Mouse (Mus musculus): ENCODE measurements at regions not wholly inside any gene's neighbourhood (a gene's known extent, or its start where the extent isn't known, plus 50 kb on each side); places are given as distances from the start of the nearest gene placed in this dataset.

DNA sequence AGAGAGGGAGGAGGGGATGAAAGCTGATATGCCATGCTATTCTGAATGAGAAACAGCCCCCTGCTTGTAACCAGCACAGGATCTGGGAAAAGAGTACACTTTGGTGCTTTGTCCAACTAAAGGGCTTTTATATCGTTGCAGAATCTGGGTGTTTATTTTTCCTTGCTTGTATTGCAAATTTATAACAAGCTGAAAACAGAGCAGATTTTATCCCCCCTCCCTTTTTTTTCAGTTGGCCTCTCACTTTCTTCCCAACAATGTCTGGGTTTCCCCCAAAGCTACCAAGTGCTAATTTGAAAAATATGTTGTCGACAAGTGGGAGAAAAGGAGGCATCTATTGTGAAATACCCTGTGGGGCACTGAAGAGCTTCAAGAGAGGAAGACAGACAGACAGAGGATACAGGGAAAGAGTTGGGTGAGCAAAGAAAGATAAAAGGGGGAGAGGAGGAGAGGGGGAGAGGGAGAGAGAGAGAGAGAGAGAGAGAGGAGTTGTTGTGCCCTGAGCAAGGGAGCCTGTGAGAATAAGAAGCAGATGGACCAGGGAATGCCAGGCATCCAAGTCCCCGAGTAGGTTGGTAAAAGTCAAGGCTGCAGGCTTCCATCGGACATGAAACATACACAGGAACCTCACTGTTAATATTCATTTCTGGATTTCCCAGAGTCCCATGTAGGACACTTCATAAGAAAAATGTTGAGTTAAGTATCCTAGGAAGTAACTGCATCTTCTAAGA lies 269.5 kb downstream of the Tmem38b start:
- ATAC-seq (replicated peaks; ENCODE audit: low FRiP score, low read depth) (no peak), DNase-seq (ENCODE audit: low spot score) (no peak)
- TF ChIP-seq CTCF (IDR thresholded peaks at IDR 0.05; ENCODE audit: low read depth): no peak
- 71% methylated on average over 4 of the region's 4 CpGs for WGBS
- Histone ChIP-seq H3K9me3 (replicated peaks; ENCODE audit: low read length) (no peaks in the 10 kb centered on the region), H3K9ac (ENCODE audit: low read depth, low read length) (no peak overlapping the region), H3K4me3 (replicated peaks; ENCODE audit: low read depth, low read length) (no peak overlapping the region), H3K27me3 (ENCODE audit: insufficient read depth, low read length) (no peaks in the 10 kb centered on the region), H3K4me2 (ENCODE audit: low read length) (no peak overlapping the region), H3K4me1 (replicated peaks; ENCODE audit: insufficient read depth, low read length) (no peaks in the 10 kb centered on the region), H3K36me3 (ENCODE audit: insufficient read depth, low read length) (no peaks in the 10 kb centered on the region), H3K27ac (no peak overlapping the region)

DNA sequence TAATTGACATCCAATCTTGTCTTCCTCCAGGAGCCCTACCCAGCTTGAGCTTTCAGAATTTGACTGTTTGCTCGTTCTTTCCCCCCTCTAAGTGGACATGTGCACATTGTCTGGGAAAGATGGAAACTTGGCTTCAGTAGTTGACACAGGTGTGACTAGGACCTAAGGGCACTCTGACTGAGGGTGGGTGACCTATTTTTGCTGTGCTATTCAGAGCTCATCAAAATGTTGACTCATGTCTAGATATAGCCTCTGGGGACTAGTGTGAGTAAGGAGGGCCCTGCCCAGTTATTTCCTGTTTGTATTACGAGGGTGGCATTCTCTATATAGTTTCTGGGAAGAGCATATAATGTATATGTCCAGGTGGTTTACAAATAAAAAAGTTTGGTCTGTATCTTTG lies 271.7 kb downstream of the Tmem38b start:
- Histone ChIP-seq H3K4me1 (replicated peaks; ENCODE audit: insufficient read depth, low read length) (no peaks in the 10 kb centered on the region), H3K4me3 (replicated peaks; ENCODE audit: low read depth, low read length) (no peak overlapping the region), H3K4me2 (ENCODE audit: low read length) (no peak overlapping the region), H3K36me3 (ENCODE audit: insufficient read depth, low read length) (no peaks in the 10 kb centered on the region), H3K9me3 (replicated peaks; ENCODE audit: low read length) (no peaks in the 10 kb centered on the region), H3K9ac (ENCODE audit: low read depth, low read length) (no peak overlapping the region), H3K27me3 (ENCODE audit: insufficient read depth, low read length) (no peaks in the 10 kb centered on the region), H3K27ac (no peak overlapping the region)
- ATAC-seq (replicated peaks; ENCODE audit: low FRiP score, low read depth): no peak
- WGBS: 74% methylated on average over 2 of the region's 2 CpGs
- DNase-seq (ENCODE audit: low spot score): no peak
- no peak for TF ChIP-seq CTCF (IDR thresholded peaks at IDR 0.05; ENCODE audit: low read depth)

DNA sequence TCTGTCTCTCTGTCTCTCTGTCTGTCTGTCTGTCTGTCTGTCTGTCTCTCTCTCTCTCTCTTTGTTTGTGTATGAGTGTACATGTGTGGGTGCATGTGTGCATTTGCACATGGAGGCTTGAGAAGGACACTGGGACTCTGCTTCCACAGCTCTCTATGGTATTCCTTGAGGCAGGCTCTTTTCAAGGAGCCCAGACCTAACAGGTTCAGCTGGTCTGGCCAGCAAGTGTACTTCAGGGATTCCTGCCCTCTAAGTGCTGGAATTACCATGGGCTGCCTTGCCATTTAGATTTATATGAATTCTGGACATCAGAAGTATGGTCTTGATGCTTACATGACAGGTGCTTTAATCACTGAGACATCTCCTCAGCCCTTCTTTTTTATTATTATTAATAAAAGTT lies 274.4 kb downstream of the Tmem38b start:
- no peak for DNase-seq (ENCODE audit: low spot score)
- H3K36me3 ChIP-seq (ENCODE audit: insufficient read depth, low read length): no peaks in the 10 kb centered on the region
- no peak overlapping the region for H3K4me3 ChIP-seq (replicated peaks; ENCODE audit: low read depth, low read length)
- H3K9ac ChIP-seq (ENCODE audit: low read depth, low read length): no peak overlapping the region
- no peak overlapping the region for H3K27ac ChIP-seq
- H3K27me3 ChIP-seq (ENCODE audit: insufficient read depth, low read length): no peaks in the 10 kb centered on the region
- no peak for ATAC-seq (replicated peaks; ENCODE audit: low FRiP score, low read depth)
- H3K4me1 ChIP-seq (replicated peaks; ENCODE audit: insufficient read depth, low read length): no peaks in the 10 kb centered on the region
- no peaks in the 10 kb centered on the region for H3K9me3 ChIP-seq (replicated peaks; ENCODE audit: low read length)
- no peak for TF ChIP-seq CTCF (IDR thresholded peaks at IDR 0.05; ENCODE audit: low read depth)
- H3K4me2 ChIP-seq (ENCODE audit: low read length): no peak overlapping the region

DNA sequence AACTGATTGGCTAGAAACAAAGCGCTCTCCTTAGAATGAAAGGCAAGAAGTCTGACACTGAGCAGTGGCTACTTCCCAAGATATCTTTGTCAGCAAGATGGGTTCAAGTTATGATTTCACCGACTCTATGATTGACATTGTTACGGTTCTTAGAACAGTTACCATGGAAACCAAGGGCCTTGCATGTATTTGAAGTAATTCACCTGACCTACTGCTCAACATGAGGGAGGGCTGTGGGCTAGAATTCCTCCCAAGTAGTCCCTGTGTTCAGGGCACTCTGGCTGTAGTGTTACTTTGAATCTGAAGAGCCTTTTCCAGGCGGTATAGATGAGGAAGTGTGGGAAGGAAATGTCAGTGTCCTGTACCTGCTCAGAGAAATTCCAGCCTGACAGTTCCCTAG lies 281.1 kb downstream of the Tmem38b start:
- no peak overlapping the region for H3K4me3 ChIP-seq (replicated peaks; ENCODE audit: low read depth, low read length)
- H3K9ac ChIP-seq (ENCODE audit: low read depth, low read length): no peak overlapping the region
- no peak for TF ChIP-seq CTCF (IDR thresholded peaks at IDR 0.05; ENCODE audit: low read depth)
- no peak overlapping the region for H3K4me2 ChIP-seq (ENCODE audit: low read length)
- no peaks in the 10 kb centered on the region for H3K9me3 ChIP-seq (replicated peaks; ENCODE audit: low read length)
- H3K36me3 ChIP-seq (ENCODE audit: insufficient read depth, low read length): no peaks in the 10 kb centered on the region
- no peak overlapping the region for H3K27ac ChIP-seq
- no peak for ATAC-seq (replicated peaks; ENCODE audit: low FRiP score, low read depth)
- WGBS: 65% methylated on average over 4 of the region's 4 CpGs
- DNase-seq (ENCODE audit: low spot score): no peak
- H3K27me3 ChIP-seq (ENCODE audit: insufficient read depth, low read length): no peaks in the 10 kb centered on the region
- H3K4me1 ChIP-seq (replicated peaks; ENCODE audit: insufficient read depth, low read length): no peaks in the 10 kb centered on the region

DNA sequence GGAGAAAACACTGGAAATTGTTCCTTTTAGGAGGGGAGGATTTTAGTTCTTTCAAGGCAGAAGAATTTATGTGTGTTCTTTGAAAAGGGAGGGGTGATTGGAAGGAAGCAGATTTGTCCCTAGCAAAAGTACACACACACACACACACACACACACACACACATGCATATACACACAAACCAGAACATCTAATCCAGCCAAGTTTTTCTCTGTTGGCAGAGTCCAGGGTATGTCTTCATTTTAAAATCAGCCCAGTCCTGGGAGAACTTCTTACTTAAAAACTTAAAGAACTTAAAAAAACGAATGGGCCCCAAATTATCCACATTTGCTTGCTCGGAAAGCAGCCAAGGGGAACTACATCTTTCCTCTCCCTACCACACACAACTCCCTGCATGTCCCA lies 290.5 kb downstream of the Tmem38b start:
- H3K4me2 ChIP-seq (ENCODE audit: low read length): no peak overlapping the region
- no peaks in the 10 kb centered on the region for H3K4me1 ChIP-seq (replicated peaks; ENCODE audit: insufficient read depth, low read length)
- no peaks in the 10 kb centered on the region for H3K9me3 ChIP-seq (replicated peaks; ENCODE audit: low read length)
- no peak overlapping the region for H3K9ac ChIP-seq (ENCODE audit: low read depth, low read length)
- H3K4me3 ChIP-seq (replicated peaks; ENCODE audit: low read depth, low read length): no peak overlapping the region
- 52% methylated on average over 2 of the region's 2 CpGs for WGBS
- no peaks in the 10 kb centered on the region for H3K27me3 ChIP-seq (ENCODE audit: insufficient read depth, low read length)
- no peak for DNase-seq (ENCODE audit: low spot score)
- TF ChIP-seq CTCF (IDR thresholded peaks at IDR 0.05; ENCODE audit: low read depth): no peak
- H3K36me3 ChIP-seq (ENCODE audit: insufficient read depth, low read length): no peaks in the 10 kb centered on the region
- no peak for ATAC-seq (replicated peaks; ENCODE audit: low FRiP score, low read depth)
- no peak overlapping the region for H3K27ac ChIP-seq

DNA sequence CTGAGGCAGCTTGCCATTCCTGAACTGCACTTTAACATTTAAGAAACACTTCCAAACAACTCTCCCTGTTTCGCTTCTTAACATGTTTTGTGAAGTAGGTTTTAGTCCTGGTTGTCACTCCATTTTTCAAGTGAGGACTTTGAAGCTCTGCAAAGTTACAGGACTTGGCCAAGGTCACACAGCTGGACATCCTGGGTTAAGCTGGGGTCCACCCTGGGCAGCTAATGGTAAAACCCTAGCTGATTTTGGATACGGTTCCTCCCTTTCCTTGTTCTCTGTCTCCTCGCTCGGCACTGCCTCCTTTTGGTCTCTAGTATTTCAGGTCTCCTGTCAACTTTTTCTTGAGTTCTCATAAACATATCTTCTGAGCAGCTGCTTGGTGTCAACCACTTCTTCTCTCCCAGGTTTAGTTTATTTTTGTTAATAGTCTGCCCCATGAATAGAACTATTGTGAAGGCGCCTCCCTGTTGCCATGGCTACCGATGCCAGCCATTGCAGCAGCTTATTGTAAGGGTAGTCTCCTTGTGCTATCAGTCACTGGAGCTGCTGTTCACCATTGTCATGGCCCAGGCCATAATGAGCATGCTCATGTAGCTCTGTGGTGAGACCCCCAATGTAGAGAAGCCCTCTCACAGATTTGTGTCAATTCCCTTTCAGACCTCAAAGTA lies 292.5 kb downstream of the Tmem38b start:
- DNase-seq (ENCODE audit: low spot score) (no peak), ATAC-seq (replicated peaks; ENCODE audit: low FRiP score, low read depth) (no peak)
- TF ChIP-seq CTCF (IDR thresholded peaks at IDR 0.05; ENCODE audit: low read depth): no peak
- WGBS: 90% methylated on average over 6 of the region's 6 CpGs
- Histone ChIP-seq H3K4me1 (replicated peaks; ENCODE audit: insufficient read depth, low read length) (no peaks in the 10 kb centered on the region), H3K9me3 (replicated peaks; ENCODE audit: low read length) (no peaks in the 10 kb centered on the region), H3K4me3 (replicated peaks; ENCODE audit: low read depth, low read length) (no peak overlapping the region), H3K4me2 (ENCODE audit: low read length) (no peak overlapping the region), H3K27me3 (ENCODE audit: insufficient read depth, low read length) (no peaks in the 10 kb centered on the region), H3K9ac (ENCODE audit: low read depth, low read length) (no peak overlapping the region), H3K36me3 (ENCODE audit: insufficient read depth, low read length) (no peaks in the 10 kb centered on the region), H3K27ac (no peak overlapping the region)
